Mouse (Mus musculus): ENCODE measurements around the gene Lyz2. TPM values are rescaled to one million over a fixed set of nuclear protein-coding genes. Genes with fewer than 3 reads are reported as not detected.

Gene Lyz2
- 106 and 110 TPM in 2 replicates for polyA plus RNA-seq (2014; fragmentation: Nextera tagmentation; extraction: Ambion mirVana)

GRCm38 (mm10) chr10:117282049-117282448, at the start of gene Lyz2:
Gene Lyz2 (minus strand): TSS chr10:117282321.
- H3K9me3 ChIP-seq (ENCODE audit: control insufficient read depth, low read length): no peaks in the 10 kb centered on the region
- H3K4me3 ChIP-seq (ENCODE audit: control insufficient read depth in 1 of 2, insufficient read depth in 1 of 2, low read depth in 1 of 2, low read length in 2 of 2): no peak within 1 kb of the TSS
- no peak within 1 kb of the TSS for H3K4me2 ChIP-seq (ENCODE audit: low read length)
- H3K36me3 ChIP-seq (ENCODE audit: control insufficient read depth, insufficient read depth, low read length): no peaks in the 10 kb centered on the region
- H3K27me3 ChIP-seq (ENCODE audit: control insufficient read depth, insufficient read depth, low read length): no peaks in the 10 kb centered on the region
- H3K4me1 ChIP-seq (ENCODE audit: control insufficient read depth in 2 of 2, insufficient read depth in 2 of 2, low read length in 2 of 2): peaks cover 5 to 18% of the 10 kb centered on the region in 2 experiments; a peak in 3 of 4 replicates
- no peak within 1 kb of the TSS for H3K27ac ChIP-seq (replicated peaks in 1 of 2; ENCODE audit: control insufficient read depth in 1 of 2, insufficient read depth in 1 of 2, low read depth in 2 of 2, low read length in 2 of 2)
- WGBS: 33% methylated on average over 4 of the region's 4 CpGs
- H3K9ac ChIP-seq (ENCODE audit: low read length): no peak within 1 kb of the TSS
- no peak for ATAC-seq (ENCODE audit: insufficient number of reproducible peaks, insufficient read depth, low FRiP score, low read depth)

- no peak for ATAC-seq (ENCODE audit: insufficient number of reproducible peaks, insufficient read depth, low FRiP score, low read depth)
- no peak overlapping the region for H3K9ac ChIP-seq (ENCODE audit: low read length)
- H3K27ac ChIP-seq (replicated peaks in 1 of 2; ENCODE audit: control insufficient read depth in 1 of 2, insufficient read depth in 1 of 2, low read depth in 2 of 2, low read length in 2 of 2): no peak overlapping the region
- H3K27me3 ChIP-seq (ENCODE audit: control insufficient read depth, insufficient read depth, low read length): no peaks in the 10 kb centered on the region
- no peaks in the 10 kb centered on the region for H3K9me3 ChIP-seq (ENCODE audit: control insufficient read depth, low read length)
- peaks cover 0 to 7% of the 10 kb centered on the region in 2 experiments; a peak in 2 of 4 replicates for H3K4me1 ChIP-seq (ENCODE audit: control insufficient read depth in 2 of 2, insufficient read depth in 2 of 2, low read length in 2 of 2)
- H3K36me3 ChIP-seq (ENCODE audit: control insufficient read depth, insufficient read depth, low read length): no peaks in the 10 kb centered on the region
- no peak overlapping the region for H3K4me3 ChIP-seq (ENCODE audit: control insufficient read depth in 1 of 2, insufficient read depth in 1 of 2, low read depth in 1 of 2, low read length in 2 of 2)
- 70% methylated on average over 5 of the region's 5 CpGs for WGBS
- no peak overlapping the region for H3K4me2 ChIP-seq (ENCODE audit: low read length)
These were observed 48.4 kb upstream of the Lyz2 start for GRCm38 (mm10) chr10:117330521-117330920.

- H3K9me3 ChIP-seq (ENCODE audit: control insufficient read depth, low read length): no peaks in the 10 kb centered on the region
- 87% methylated on average over 7 of the region's 7 CpGs for WGBS
- no peak overlapping the region for H3K4me3 ChIP-seq (ENCODE audit: control insufficient read depth in 1 of 2, insufficient read depth in 1 of 2, low read depth in 1 of 2, low read length in 2 of 2)
These were observed 41.7 kb upstream of the Lyz2 start for GRCm38 (mm10) chr10:117323782-117324181.

GRCm38 (mm10) chr10:117322630-117323029, 40.5 kb upstream of the Lyz2 start:
- Histone ChIP-seq H3K27me3 (ENCODE audit: control insufficient read depth, insufficient read depth, low read length) (no peaks in the 10 kb centered on the region), H3K4me3 (ENCODE audit: control insufficient read depth in 1 of 2, insufficient read depth in 1 of 2, low read depth in 1 of 2, low read length in 2 of 2) (no peak overlapping the region), H3K4me2 (ENCODE audit: low read length) (no peak overlapping the region), H3K9ac (ENCODE audit: low read length) (no peak overlapping the region), H3K9me3 (ENCODE audit: control insufficient read depth, low read length) (no peaks in the 10 kb centered on the region), H3K36me3 (ENCODE audit: control insufficient read depth, insufficient read depth, low read length) (no peaks in the 10 kb centered on the region), H3K4me1 (ENCODE audit: control insufficient read depth in 2 of 2, insufficient read depth in 2 of 2, low read length in 2 of 2) (no peaks in the 10 kb centered on the region), H3K27ac (replicated peaks in 1 of 2; ENCODE audit: control insufficient read depth in 1 of 2, insufficient read depth in 1 of 2, low read depth in 2 of 2, low read length in 2 of 2) (no peak overlapping the region)
- no peak for ATAC-seq (ENCODE audit: insufficient number of reproducible peaks, insufficient read depth, low FRiP score, low read depth)
- 90% methylated on average over 5 of the region's 5 CpGs for WGBS

More at GRCm38 (mm10) chr10:117323782-117324181, 41.7 kb upstream of the Lyz2 start:
- ATAC-seq (ENCODE audit: insufficient number of reproducible peaks, insufficient read depth, low FRiP score, low read depth): no peak
- Histone ChIP-seq H3K36me3 (ENCODE audit: control insufficient read depth, insufficient read depth, low read length) (no peaks in the 10 kb centered on the region), H3K27ac (replicated peaks in 1 of 2; ENCODE audit: control insufficient read depth in 1 of 2, insufficient read depth in 1 of 2, low read depth in 2 of 2, low read length in 2 of 2) (no peak overlapping the region), H3K4me2 (ENCODE audit: low read length) (no peak overlapping the region), H3K9ac (ENCODE audit: low read length) (no peak overlapping the region), H3K4me1 (ENCODE audit: control insufficient read depth in 2 of 2, insufficient read depth in 2 of 2, low read length in 2 of 2) (peaks cover 0 to 3% of the 10 kb centered on the region in 2 experiments; a peak in 1 of 4 replicates), H3K27me3 (ENCODE audit: control insufficient read depth, insufficient read depth, low read length) (no peaks in the 10 kb centered on the region)

- no peaks in the 10 kb centered on the region for H3K4me1 ChIP-seq (ENCODE audit: control insufficient read depth in 2 of 2, insufficient read depth in 2 of 2, low read length in 2 of 2)
- ATAC-seq (ENCODE audit: insufficient number of reproducible peaks, insufficient read depth, low FRiP score, low read depth): no peak
- 81% methylated on average over 3 of the region's 3 CpGs for WGBS
These were observed 38.5 kb upstream of the Lyz2 start for GRCm38 (mm10) chr10:117320571-117320981.

GRCm38 (mm10) chr10:117316391-117316790, 34.3 kb upstream of the Lyz2 start:
- ATAC-seq (ENCODE audit: insufficient number of reproducible peaks, insufficient read depth, low FRiP score, low read depth): no peak
- WGBS: 86% methylated on average over 11 of the region's 11 CpGs
- H3K4me1 ChIP-seq (ENCODE audit: control insufficient read depth in 2 of 2, insufficient read depth in 2 of 2, low read length in 2 of 2): no peaks in the 10 kb centered on the region
- no peak overlapping the region for H3K9ac ChIP-seq (ENCODE audit: low read length)
- no peaks in the 10 kb centered on the region for H3K36me3 ChIP-seq (ENCODE audit: control insufficient read depth, insufficient read depth, low read length)
- H3K9me3 ChIP-seq (ENCODE audit: control insufficient read depth, low read length): no peaks in the 10 kb centered on the region
- H3K4me2 ChIP-seq (ENCODE audit: low read length): no peak overlapping the region
- no peaks in the 10 kb centered on the region for H3K27me3 ChIP-seq (ENCODE audit: control insufficient read depth, insufficient read depth, low read length)
- no peak overlapping the region for H3K27ac ChIP-seq (replicated peaks in 1 of 2; ENCODE audit: control insufficient read depth in 1 of 2, insufficient read depth in 1 of 2, low read depth in 2 of 2, low read length in 2 of 2)
- H3K4me3 ChIP-seq (ENCODE audit: control insufficient read depth in 1 of 2, insufficient read depth in 1 of 2, low read depth in 1 of 2, low read length in 2 of 2): no peak overlapping the region

More at GRCm38 (mm10) chr10:117320571-117320981, 38.5 kb upstream of the Lyz2 start:
- Histone ChIP-seq H3K9ac (ENCODE audit: low read length) (no peak overlapping the region), H3K27me3 (ENCODE audit: control insufficient read depth, insufficient read depth, low read length) (no peaks in the 10 kb centered on the region), H3K36me3 (ENCODE audit: control insufficient read depth, insufficient read depth, low read length) (no peaks in the 10 kb centered on the region), H3K27ac (replicated peaks in 1 of 2; ENCODE audit: control insufficient read depth in 1 of 2, insufficient read depth in 1 of 2, low read depth in 2 of 2, low read length in 2 of 2) (no peak overlapping the region), H3K4me3 (ENCODE audit: control insufficient read depth in 1 of 2, insufficient read depth in 1 of 2, low read depth in 1 of 2, low read length in 2 of 2) (no peak overlapping the region), H3K9me3 (ENCODE audit: control insufficient read depth, low read length) (no peaks in the 10 kb centered on the region), H3K4me2 (ENCODE audit: low read length) (no peak overlapping the region)

- H3K27ac ChIP-seq (replicated peaks in 1 of 2; ENCODE audit: control insufficient read depth in 1 of 2, insufficient read depth in 1 of 2, low read depth in 2 of 2, low read length in 2 of 2): no peak overlapping the region
- H3K4me2 ChIP-seq (ENCODE audit: low read length): no peak overlapping the region
- H3K4me1 ChIP-seq (ENCODE audit: control insufficient read depth in 2 of 2, insufficient read depth in 2 of 2, low read length in 2 of 2): no peaks in the 10 kb centered on the region
- no peak for ATAC-seq (ENCODE audit: insufficient number of reproducible peaks, insufficient read depth, low FRiP score, low read depth)
- no peaks in the 10 kb centered on the region for H3K9me3 ChIP-seq (ENCODE audit: control insufficient read depth, low read length)
- no peaks in the 10 kb centered on the region for H3K27me3 ChIP-seq (ENCODE audit: control insufficient read depth, insufficient read depth, low read length)
- H3K4me3 ChIP-seq (ENCODE audit: control insufficient read depth in 1 of 2, insufficient read depth in 1 of 2, low read depth in 1 of 2, low read length in 2 of 2): no peak overlapping the region
- H3K9ac ChIP-seq (ENCODE audit: low read length): no peak overlapping the region
- H3K36me3 ChIP-seq (ENCODE audit: control insufficient read depth, insufficient read depth, low read length): no peaks in the 10 kb centered on the region
- 82% methylated on average over 2 of the region's 2 CpGs for WGBS
These were observed 31.0 kb upstream of the Lyz2 start for GRCm38 (mm10) chr10:117313133-117313532.

GRCm38 (mm10) chr10:117312168-117312567, 30.0 kb upstream of the Lyz2 start:
- no peak overlapping the region for H3K4me2 ChIP-seq (ENCODE audit: low read length)
- no peaks in the 10 kb centered on the region for H3K4me1 ChIP-seq (ENCODE audit: control insufficient read depth in 2 of 2, insufficient read depth in 2 of 2, low read length in 2 of 2)
- H3K27ac ChIP-seq (replicated peaks in 1 of 2; ENCODE audit: control insufficient read depth in 1 of 2, insufficient read depth in 1 of 2, low read depth in 2 of 2, low read length in 2 of 2): no peak overlapping the region
- WGBS: 77% methylated on average over 8 of the region's 8 CpGs
- H3K4me3 ChIP-seq (ENCODE audit: control insufficient read depth in 1 of 2, insufficient read depth in 1 of 2, low read depth in 1 of 2, low read length in 2 of 2): no peak overlapping the region
- no peaks in the 10 kb centered on the region for H3K27me3 ChIP-seq (ENCODE audit: control insufficient read depth, insufficient read depth, low read length)
- ATAC-seq (ENCODE audit: insufficient number of reproducible peaks, insufficient read depth, low FRiP score, low read depth): no peak
- H3K36me3 ChIP-seq (ENCODE audit: control insufficient read depth, insufficient read depth, low read length): no peaks in the 10 kb centered on the region
- no peaks in the 10 kb centered on the region for H3K9me3 ChIP-seq (ENCODE audit: control insufficient read depth, low read length)
- H3K9ac ChIP-seq (ENCODE audit: low read length): no peak overlapping the region
